Mouse (Mus musculus) cerebellum, adult 2 months (tissue): ENCODE results near the gene Dppa3.

Experiments used
- CTCF ChIP-seq: fragments of 200-500 bp; IDR thresholded peaks from 2 replicates; pipeline ENCODE4 v1.5.1; 2011; ENCODE audit warnings: low read depth, mild to moderate bottlenecking, control low read depth, low read length, moderate library complexity, borderline replicate concordance; ENCODE audit not compliant: insufficient read depth
- POLR2A ChIP-seq: fragments of 200-500 bp; IDR thresholded peaks from 2 replicates; pipeline ENCODE4 v1.6.1; 2011; ENCODE audit warnings: low read length, control low read depth, borderline replicate concordance; ENCODE audit not compliant: insufficient read depth

DNA sequence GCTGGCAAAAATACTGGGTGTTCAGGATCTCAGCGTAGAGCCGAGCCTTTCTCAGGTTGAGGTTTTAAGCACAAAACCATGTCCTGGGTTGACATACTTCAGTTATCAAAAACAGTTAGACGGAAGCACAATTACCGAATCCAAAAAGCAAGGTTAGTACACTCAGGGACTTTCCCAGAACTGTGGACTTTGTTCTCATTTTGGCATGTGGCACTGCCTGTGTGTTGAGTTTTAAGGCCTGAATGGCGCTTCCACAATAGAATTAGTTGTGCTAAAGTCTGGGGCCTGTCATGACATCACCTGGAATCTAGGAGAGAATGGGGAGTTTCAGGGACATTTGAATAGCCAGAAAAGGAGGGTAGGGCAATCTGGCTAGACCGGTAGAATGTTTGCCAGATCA lies 27.8 kb upstream of the Dppa3 start:
- TF ChIP-seq CTCF: no peak
- TF ChIP-seq POLR2A: no peak
